Mouse (Mus musculus): ENCODE results near the gene Sf1. TPM values are rescaled to one million over a fixed set of nuclear protein-coding genes. Genes with fewer than 3 reads are reported as not detected.
A peak's percentile ranks its signal among the peaks of the same experiment; 100 is the strongest.

Sf1 gene
- polyA plus RNA-seq, 1 experiment from 2014 or later: 86.7 TPM

DNA sequence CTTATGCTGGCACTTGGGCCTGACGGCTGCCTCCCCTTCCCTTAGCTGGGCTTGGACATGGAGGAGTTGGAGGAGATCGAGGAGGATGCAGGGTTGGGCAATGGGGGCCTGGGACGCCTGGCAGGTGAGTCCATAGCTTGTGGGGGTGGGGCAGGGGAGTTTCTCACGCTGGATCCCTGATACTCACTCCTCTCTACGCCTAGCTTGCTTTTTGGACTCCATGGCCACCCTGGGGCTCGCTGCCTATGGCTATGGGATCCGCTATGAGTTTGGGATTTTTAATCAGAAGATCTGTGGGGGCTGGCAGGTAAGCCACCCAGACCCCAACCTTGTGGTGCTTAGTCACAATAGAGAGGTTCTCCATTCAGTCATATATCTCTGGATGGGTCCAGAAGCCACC lies 22.3 kb downstream of the Sf1 start:
- no peak for ATAC-seq (replicated peaks; ENCODE audit: extremely low read depth, insufficient read depth, low FRiP score)
- Histone ChIP-seq H3K9me3 (replicated peaks; ENCODE audit: control insufficient read depth, low read length) (no peaks in the 10 kb centered on the region), H3K9ac (ENCODE audit: low read length) (peak overlapping the region; percentile 82), H3K4me3 (ENCODE audit: low read length) (peak overlapping the region; percentile 68), H3K27me3 (ENCODE audit: control insufficient read depth, insufficient read depth, low read length) (no peaks in the 10 kb centered on the region), H3K4me2 (ENCODE audit: low read depth, low read length) (peak overlapping the region; percentile 68), H3K4me1 (ENCODE audit: control insufficient read depth, insufficient read depth, low read length) (peaks cover 35% of the 10 kb centered on the region), H3K27ac (ENCODE audit: low read length) (peak overlapping the region; percentile 96), H3K36me3 (ENCODE audit: control insufficient read depth, insufficient read depth) (peaks cover 11% of the 10 kb centered on the region; the same call in 1 of the 2 replicates)
- WGBS: 62% methylated on average over 7 of the region's 7 CpGs

DNA sequence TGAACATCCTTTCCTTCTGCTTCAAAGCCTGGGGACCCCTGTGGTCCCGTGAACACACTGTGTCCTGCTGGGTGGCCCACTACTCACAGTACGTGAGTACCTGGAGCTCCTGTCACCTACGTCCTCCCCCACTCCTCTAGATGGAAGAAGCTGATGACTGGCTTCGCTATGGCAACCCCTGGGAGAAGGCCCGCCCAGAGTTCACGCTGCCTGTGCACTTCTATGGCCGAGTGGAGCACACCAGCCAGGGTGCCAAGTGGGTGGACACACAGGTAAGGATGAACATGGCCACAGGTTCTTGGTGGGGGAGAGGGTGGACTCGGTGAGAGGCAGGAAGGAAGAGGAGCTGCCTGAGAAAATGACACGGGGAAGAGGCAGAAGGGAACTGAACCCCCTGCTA lies 22.7 kb downstream of the Sf1 start:
- peaks cover 35% of the 10 kb centered on the region for H3K4me1 ChIP-seq (ENCODE audit: control insufficient read depth, insufficient read depth, low read length)
- no peak for ATAC-seq (replicated peaks; ENCODE audit: extremely low read depth, insufficient read depth, low FRiP score)
- H3K36me3 ChIP-seq (ENCODE audit: control insufficient read depth, insufficient read depth): peaks cover 15% of the 10 kb centered on the region
- H3K9ac ChIP-seq (ENCODE audit: low read length): peak overlapping the region; percentile 82
- H3K27ac ChIP-seq (ENCODE audit: low read length): no peak overlapping the region
- H3K4me2 ChIP-seq (ENCODE audit: low read depth, low read length): peak overlapping the region; percentile 68
- H3K9me3 ChIP-seq (replicated peaks; ENCODE audit: control insufficient read depth, low read length): no peaks in the 10 kb centered on the region
- 60% methylated on average over 9 of the region's 9 CpGs for WGBS
- H3K4me3 ChIP-seq (ENCODE audit: low read length): peak overlapping the region; percentile 68
- H3K27me3 ChIP-seq (ENCODE audit: control insufficient read depth, insufficient read depth, low read length): no peaks in the 10 kb centered on the region

DNA sequence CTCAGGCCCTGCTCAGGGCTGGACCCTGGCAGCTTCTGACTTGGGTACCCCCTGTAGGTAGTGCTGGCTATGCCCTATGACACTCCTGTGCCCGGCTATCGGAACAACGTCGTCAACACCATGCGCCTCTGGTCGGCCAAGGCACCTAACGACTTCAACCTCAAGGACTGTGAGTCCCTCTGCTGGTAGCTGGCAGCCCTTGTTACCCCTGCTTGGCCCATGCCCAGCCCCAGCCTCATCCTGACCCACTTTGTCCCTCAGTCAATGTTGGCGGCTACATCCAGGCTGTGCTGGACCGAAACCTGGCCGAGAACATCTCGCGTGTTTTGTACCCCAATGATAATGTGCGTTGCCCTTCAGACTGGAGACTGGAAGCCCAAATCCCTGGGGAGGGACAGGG lies 24.5 kb downstream of the Sf1 start:
- Histone ChIP-seq H3K9me3 (replicated peaks; ENCODE audit: control insufficient read depth, low read length) (no peaks in the 10 kb centered on the region; the same call in 1 of the 2 replicates), H3K27me3 (ENCODE audit: control insufficient read depth, insufficient read depth, low read length) (no peaks in the 10 kb centered on the region), H3K4me3 (ENCODE audit: low read length) (no peak overlapping the region), H3K9ac (ENCODE audit: low read length) (no peak overlapping the region), H3K27ac (ENCODE audit: low read length) (no peak overlapping the region), H3K4me2 (ENCODE audit: low read depth, low read length) (no peak overlapping the region), H3K4me1 (ENCODE audit: control insufficient read depth, insufficient read depth, low read length) (peaks cover 25% of the 10 kb centered on the region), H3K36me3 (ENCODE audit: control insufficient read depth, insufficient read depth) (peaks cover 28% of the 10 kb centered on the region)
- ATAC-seq (replicated peaks; ENCODE audit: extremely low read depth, insufficient read depth, low FRiP score): no peak
- WGBS: 71% methylated on average over 13 of the region's 13 CpGs

DNA sequence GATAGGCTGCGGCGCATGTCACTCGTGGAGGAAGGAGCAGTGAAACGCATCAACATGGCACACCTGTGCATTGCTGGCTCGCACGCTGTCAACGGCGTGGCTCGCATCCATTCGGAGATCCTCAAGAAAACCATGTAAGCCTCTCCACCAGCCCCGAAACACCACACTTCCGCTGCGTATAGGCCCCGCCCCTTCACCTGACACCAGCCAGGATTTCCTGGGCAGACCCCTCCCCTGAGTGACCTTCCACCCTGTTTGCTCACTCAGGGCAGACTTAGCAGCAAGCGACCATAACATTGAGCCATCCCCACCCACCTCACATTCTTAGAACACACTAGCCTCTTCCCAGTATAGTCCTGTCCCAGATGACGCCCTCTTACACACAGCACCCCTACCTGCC lies 26.3 kb downstream of the Sf1 start:
- no peak for ATAC-seq (replicated peaks; ENCODE audit: extremely low read depth, insufficient read depth, low FRiP score)
- peaks cover 12% of the 10 kb centered on the region for H3K4me1 ChIP-seq (ENCODE audit: control insufficient read depth, insufficient read depth, low read length)
- H3K27me3 ChIP-seq (ENCODE audit: control insufficient read depth, insufficient read depth, low read length): no peaks in the 10 kb centered on the region
- H3K9ac ChIP-seq (ENCODE audit: low read length): no peak overlapping the region
- peaks cover 33% of the 10 kb centered on the region for H3K36me3 ChIP-seq (ENCODE audit: control insufficient read depth, insufficient read depth)
- H3K27ac ChIP-seq (ENCODE audit: low read length): no peak overlapping the region
- no peaks in the 10 kb centered on the region; the same call in 1 of the 2 replicates for H3K9me3 ChIP-seq (replicated peaks; ENCODE audit: control insufficient read depth, low read length)
- WGBS: 22% methylated on average over 16 of the region's 16 CpGs
- H3K4me2 ChIP-seq (ENCODE audit: low read depth, low read length): peak overlapping the region; percentile 36
- H3K4me3 ChIP-seq (ENCODE audit: low read length): peak overlapping the region; percentile 13; the same call in 1 of the 2 replicates

DNA sequence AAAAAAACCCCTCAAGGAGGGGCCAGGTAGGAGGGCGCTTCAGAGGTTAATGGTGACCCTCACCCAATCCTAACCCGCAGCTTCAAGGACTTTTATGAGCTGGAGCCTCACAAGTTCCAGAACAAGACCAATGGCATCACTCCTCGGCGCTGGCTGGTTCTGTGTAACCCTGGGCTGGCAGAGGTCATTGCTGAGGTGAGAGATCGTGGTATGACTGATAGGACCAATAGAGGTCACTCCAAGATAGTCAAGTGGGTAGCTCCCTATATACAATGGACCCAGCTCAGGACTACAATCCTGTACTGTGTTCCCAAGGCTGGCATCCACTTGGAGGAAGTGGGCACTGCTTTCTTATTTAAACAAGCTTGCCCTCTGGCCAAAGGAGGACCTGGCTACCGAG lies 26.8 kb downstream of the Sf1 start:
- H3K4me3 ChIP-seq (ENCODE audit: low read length): no peak overlapping the region
- H3K4me2 ChIP-seq (ENCODE audit: low read depth, low read length): no peak overlapping the region
- no peak for ATAC-seq (replicated peaks; ENCODE audit: extremely low read depth, insufficient read depth, low FRiP score)
- no peaks in the 10 kb centered on the region for H3K27me3 ChIP-seq (ENCODE audit: control insufficient read depth, insufficient read depth, low read length)
- no peak overlapping the region for H3K9ac ChIP-seq (ENCODE audit: low read length)
- 64% methylated on average over 6 of the region's 6 CpGs for WGBS
- peaks cover 33% of the 10 kb centered on the region for H3K36me3 ChIP-seq (ENCODE audit: control insufficient read depth, insufficient read depth)
- no peaks in the 10 kb centered on the region; the same call in 1 of the 2 replicates for H3K9me3 ChIP-seq (replicated peaks; ENCODE audit: control insufficient read depth, low read length)
- peaks cover 12% of the 10 kb centered on the region for H3K4me1 ChIP-seq (ENCODE audit: control insufficient read depth, insufficient read depth, low read length)
- no peak overlapping the region for H3K27ac ChIP-seq (ENCODE audit: low read length)

- WGBS: 88% methylated on average over 14 of the region's 14 CpGs
- Histone ChIP-seq H3K4me1 (ENCODE audit: control insufficient read depth, insufficient read depth, low read length) (peaks cover 3% of the 10 kb centered on the region; the same call in 1 of the 2 replicates), H3K9ac (ENCODE audit: low read length) (no peak overlapping the region), H3K4me3 (ENCODE audit: low read length) (no peak overlapping the region), H3K4me2 (ENCODE audit: low read depth, low read length) (no peak overlapping the region), H3K27ac (ENCODE audit: low read length) (no peak overlapping the region), H3K27me3 (ENCODE audit: control insufficient read depth, insufficient read depth, low read length) (no peaks in the 10 kb centered on the region), H3K9me3 (replicated peaks; ENCODE audit: control insufficient read depth, low read length) (no peaks in the 10 kb centered on the region; the same call in 1 of the 2 replicates), H3K36me3 (ENCODE audit: control insufficient read depth, insufficient read depth) (peaks cover 36% of the 10 kb centered on the region)
- no peak for ATAC-seq (replicated peaks; ENCODE audit: extremely low read depth, insufficient read depth, low FRiP score)
Measured at GRCm38 (mm10) chr19:6392743-6393393, 29.4 kb downstream of the Sf1 start.

DNA sequence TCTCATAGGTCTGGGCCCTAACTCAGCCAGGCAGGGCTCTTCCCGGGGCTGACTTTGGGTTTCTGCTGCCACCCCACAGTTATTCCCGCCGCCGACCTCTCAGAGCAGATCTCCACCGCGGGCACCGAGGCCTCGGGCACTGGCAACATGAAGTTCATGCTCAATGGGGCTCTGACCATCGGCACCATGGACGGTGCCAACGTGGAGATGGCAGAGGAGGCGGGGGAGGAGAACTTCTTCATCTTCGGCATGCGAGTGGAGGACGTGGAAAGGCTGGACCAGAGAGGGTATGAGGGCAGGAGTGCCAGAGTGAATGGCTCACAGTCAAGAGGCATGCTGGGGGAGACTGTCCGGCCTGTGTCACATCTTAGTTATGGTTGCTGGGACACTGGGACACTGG lies 30.1 kb downstream of the Sf1 start:
- Histone ChIP-seq H3K27me3 (ENCODE audit: control insufficient read depth, insufficient read depth, low read length) (no peaks in the 10 kb centered on the region), H3K4me2 (ENCODE audit: low read depth, low read length) (no peak overlapping the region), H3K27ac (ENCODE audit: low read length) (no peak overlapping the region), H3K4me3 (ENCODE audit: low read length) (no peak overlapping the region), H3K36me3 (ENCODE audit: control insufficient read depth, insufficient read depth) (peaks cover 36% of the 10 kb centered on the region), H3K4me1 (ENCODE audit: control insufficient read depth, insufficient read depth, low read length) (peaks cover 9% of the 10 kb centered on the region), H3K9me3 (replicated peaks; ENCODE audit: control insufficient read depth, low read length) (no peaks in the 10 kb centered on the region; the same call in 1 of the 2 replicates), H3K9ac (ENCODE audit: low read length) (no peak overlapping the region)
- ATAC-seq (replicated peaks; ENCODE audit: extremely low read depth, insufficient read depth, low FRiP score): no peak
- 87% methylated on average over 16 of the region's 16 CpGs for WGBS

DNA sequence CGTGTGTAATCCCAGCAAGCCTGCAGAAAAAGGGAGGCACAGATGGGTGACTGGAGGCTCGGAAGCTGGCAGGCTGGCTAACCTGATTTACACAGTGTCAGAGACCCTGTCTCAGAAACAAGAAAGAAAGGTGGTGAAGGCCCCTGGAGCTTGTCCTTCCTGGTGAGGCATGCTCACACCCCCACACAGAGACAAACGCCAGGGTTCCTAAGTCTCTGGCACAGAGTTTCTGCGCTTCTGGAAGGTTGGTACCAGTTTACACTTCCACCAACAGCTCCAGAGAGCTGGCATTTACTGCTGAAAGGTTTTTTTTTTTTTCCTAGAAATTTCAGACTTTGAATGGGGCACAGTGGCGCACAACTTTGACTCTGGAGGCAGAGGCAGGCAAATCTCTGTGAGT lies 32.7 kb downstream of the Sf1 start:
- Histone ChIP-seq H3K4me3 (ENCODE audit: low read length) (no peak overlapping the region), H3K4me2 (ENCODE audit: low read depth, low read length) (no peak overlapping the region), H3K9me3 (replicated peaks; ENCODE audit: control insufficient read depth, low read length) (no peaks in the 10 kb centered on the region; the same call in 1 of the 2 replicates), H3K4me1 (ENCODE audit: control insufficient read depth, insufficient read depth, low read length) (peaks cover 19% of the 10 kb centered on the region), H3K9ac (ENCODE audit: low read length) (no peak overlapping the region), H3K36me3 (ENCODE audit: control insufficient read depth, insufficient read depth) (peaks cover 22% of the 10 kb centered on the region), H3K27ac (ENCODE audit: low read length) (no peak overlapping the region), H3K27me3 (ENCODE audit: control insufficient read depth, insufficient read depth, low read length) (no peaks in the 10 kb centered on the region)
- WGBS: 87% methylated on average over 5 of the region's 5 CpGs
- no peak for ATAC-seq (replicated peaks; ENCODE audit: extremely low read depth, insufficient read depth, low FRiP score)

- H3K4me2 ChIP-seq (ENCODE audit: low read depth, low read length): peak overlapping the region; percentile 74
- no peaks in the 10 kb centered on the region for H3K27me3 ChIP-seq (ENCODE audit: control insufficient read depth, insufficient read depth, low read length)
- no peak overlapping the region for H3K9ac ChIP-seq (ENCODE audit: low read length)
- H3K9me3 ChIP-seq (replicated peaks; ENCODE audit: control insufficient read depth, low read length): no peaks in the 10 kb centered on the region; the same call in 1 of the 2 replicates
- whole genome bisulfite sequencing: 86% methylated on average over 22 of the region's 22 CpGs
- peaks cover 11% of the 10 kb centered on the region for H3K36me3 ChIP-seq (ENCODE audit: control insufficient read depth, insufficient read depth)
- no peak for ATAC-seq (replicated peaks; ENCODE audit: extremely low read depth, insufficient read depth, low FRiP score)
- peak overlapping the region; percentile 56 for H3K27ac ChIP-seq (ENCODE audit: low read length)
- H3K4me1 ChIP-seq (ENCODE audit: control insufficient read depth, insufficient read depth, low read length): peaks cover 27% of the 10 kb centered on the region
- H3K4me3 ChIP-seq (ENCODE audit: low read length): no peak overlapping the region; the same call in 1 of the 2 replicates
Measured at GRCm38 (mm10) chr19:6397582-6398249, 34.2 kb downstream of the Sf1 start.
